Mouse (Mus musculus) intestine, embryonic 16.5 days (tissue): Measurements from ENCODE around the gene Ndufv1. TPM values are rescaled to one million over a fixed set of nuclear protein-coding genes. Genes with fewer than 3 reads are reported as not detected.
"Not testable (repeated sequence)": the region's sequence is repeated elsewhere in the genome, so short reads cannot be mapped to it uniquely, and the experiment has no call there.

Experiments
- ATAC-seq: fragments of 200-750 bp; cut with Nextera tagmentation; 2 replicates; pipeline ENCODE4 v1.8.0; 2017; ENCODE audit warnings: moderate TSS enrichment, moderate library complexity
- H3K27ac ChIP-seq: fragments of 300-500 bp; sonication (generic); 2 replicates; pipeline ENCODE4 v1.5.1; 2014; ENCODE audit warnings: mild to moderate bottlenecking, low read length
- H3K27me3 ChIP-seq: fragments of 300-500 bp; sonication (generic); replicated peaks from 2 replicates; pipeline ENCODE4 v1.6.1; 2014; ENCODE audit warnings: low read length, control low read depth, mixed read lengths; ENCODE audit not compliant: control insufficient read depth, insufficient read depth
- H3K36me3 ChIP-seq: fragments of 300-500 bp; sonication (generic); 2 replicates; pipeline ENCODE4 v1.6.1; 2014; ENCODE audit warnings: low read length, control low read depth; ENCODE audit not compliant: control insufficient read depth, insufficient read depth
- H3K4me1 ChIP-seq: fragments of 300-500 bp; sonication (generic); 2 replicates; pipeline ENCODE4 v1.6.1; 2014; ENCODE audit warnings: low read length, control low read depth, mixed read lengths; ENCODE audit not compliant: control insufficient read depth, insufficient read depth
- H3K4me2 ChIP-seq: fragments of 300-500 bp; sonication (generic); 2 replicates; pipeline ENCODE4 v1.6.1; 2014; ENCODE audit warnings: low read depth, low read length, control low read depth
- H3K4me3 ChIP-seq: fragments of 300-500 bp; sonication (generic); 2 replicates; pipeline ENCODE4 v1.5.1; 2014; ENCODE audit warnings: mild to moderate bottlenecking, low read length
- H3K9ac ChIP-seq: fragments of 300-500 bp; sonication (generic); 2 replicates; pipeline ENCODE4 v1.6.1; 2014; ENCODE audit warnings: low read depth, low read length
- H3K9me3 ChIP-seq: fragments of 300-500 bp; sonication (generic); 2 replicates; pipeline ENCODE4 v1.6.1; 2016; ENCODE audit warnings: low read length, control low read depth; ENCODE audit not compliant: control insufficient read depth
- WGBS: fragments of 180-500 bp; shearing (Covaris S2); extraction: QIAGEN DNeasy Blood & Tissue Kit; methylation state at CpG from one replicate; pipeline ENCODE4 v1.1.7; 2014; 5-methylcytosine and 5-hydroxymethylcytosine counted together
- polyA plus RNA-seq: library from polyadenylated mRNA; unstranded; fragments of >200 nt; fragmentation: Nextera tagmentation; extraction: Ambion mirVana; gene quantifications from 2 replicates; pipeline ENCODE4 v1.2.1, GENCODE M21; 2015

The Ndufv1 gene
- polyA plus RNA-seq, 1 experiment from 2014 or later = 309 TPM

DNA sequence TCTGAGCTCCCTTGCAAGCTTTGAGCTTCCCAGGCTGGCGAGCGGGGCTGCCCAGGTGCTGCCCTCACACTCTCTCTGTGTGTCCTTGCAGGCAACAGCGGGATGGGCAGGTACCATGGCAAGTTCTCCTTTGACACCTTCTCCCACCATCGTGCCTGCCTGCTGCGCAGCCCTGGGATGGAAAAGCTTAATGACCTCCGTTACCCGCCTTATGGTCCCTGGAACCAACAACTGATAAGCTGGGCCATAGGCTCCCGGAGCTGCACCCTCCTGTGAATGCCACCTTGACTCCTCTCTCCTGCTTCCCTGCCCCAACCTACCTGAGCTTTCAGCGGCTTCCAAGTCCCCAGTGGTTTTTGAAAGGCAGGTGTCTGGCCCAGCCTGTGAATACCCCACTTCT, 31.7 kb downstream of the Ndufv1 start:
- Histone ChIP-seq H3K27me3 (no peaks in the 10 kb centered on the region), H3K27ac (no peak overlapping the region), H3K36me3 (no peaks in the 10 kb centered on the region), H3K9ac (no peak overlapping the region), H3K9me3 (no peaks in the 10 kb centered on the region), H3K4me1 (peaks cover 4% of the 10 kb centered on the region), H3K4me2 (no peak overlapping the region), H3K4me3 (no peak overlapping the region)
- WGBS = 70% methylated on average over 9 of the region's 9 CpGs
- no peak for ATAC-seq

GRCm38 (mm10) chr19:3980309-3980708, 32.3 kb downstream of the Ndufv1 start:
- Histone ChIP-seq H3K27me3 (no peaks in the 10 kb centered on the region), H3K4me2 (no peak overlapping the region), H3K4me3 (no peak overlapping the region), H3K9ac (no peak overlapping the region), H3K27ac (no peak overlapping the region), H3K9me3 (no peaks in the 10 kb centered on the region), H3K4me1 (no peaks in the 10 kb centered on the region; the same call in 1 of the 2 replicates), H3K36me3 (no peaks in the 10 kb centered on the region)
- peak; percentile 69; the same call in 1 of the 2 replicates for ATAC-seq
- WGBS = 11% methylated on average over 4 of the region's 4 CpGs

GRCm38 (mm10) chr19:3975866-3976265, 36.7 kb downstream of the Ndufv1 start:
- no peak for ATAC-seq
- 67% methylated on average over 2 of the region's 2 CpGs for WGBS
- Histone ChIP-seq H3K9me3 (no peaks in the 10 kb centered on the region), H3K4me1 (peaks cover 3% of the 10 kb centered on the region; the same call in 1 of the 2 replicates), H3K36me3 (no peaks in the 10 kb centered on the region), H3K4me2 (no peak overlapping the region), H3K27me3 (no peaks in the 10 kb centered on the region), H3K4me3 (no peak overlapping the region), H3K27ac (no peak overlapping the region), H3K9ac (no peak overlapping the region)

- 93% methylated on average over 6 of the region's 6 CpGs for WGBS
- ATAC-seq = not testable (repeated sequence)
Observed at GRCm38 (mm10) chr19:3974608-3975007, 38.0 kb downstream of the Ndufv1 start.

GRCm38 (mm10) chr19:3972229-3972628, 40.4 kb downstream of the Ndufv1 start, which contains the start of gene Aldh3b2:
Gene Aldh3b2, plus strand, starts transcription at chr19:3972328.
- no peak within 1 kb of the TSS for H3K27ac ChIP-seq
- no peaks in the 10 kb centered on the region for H3K9me3 ChIP-seq
- H3K9ac ChIP-seq = no peak within 1 kb of the TSS
- H3K27me3 ChIP-seq = no peaks in the 10 kb centered on the region
- H3K36me3 ChIP-seq = no peaks in the 10 kb centered on the region
- H3K4me1 ChIP-seq = peaks cover 6% of the 10 kb centered on the region; the same call in 1 of the 2 replicates
- WGBS = 26% methylated on average over 9 of the region's 9 CpGs
- peak; percentile 90 for ATAC-seq
- no peak within 1 kb of the TSS for H3K4me3 ChIP-seq
- no peak within 1 kb of the TSS for H3K4me2 ChIP-seq

More at GRCm38 (mm10) chr19:3974608-3975007, 38.0 kb downstream of the Ndufv1 start:
- not testable (repeated sequence) for H3K36me3 ChIP-seq, H3K27me3 ChIP-seq, H3K27ac ChIP-seq, H3K4me1 ChIP-seq, H3K4me2 ChIP-seq, H3K4me3 ChIP-seq, H3K9ac ChIP-seq, H3K9me3 ChIP-seq

GRCm38 (mm10) chr19:3967258-3967657, 45.3 kb downstream of the Ndufv1 start:
- H3K9ac ChIP-seq = no peak overlapping the region
- no peak for ATAC-seq
- H3K9me3 ChIP-seq = no peaks in the 10 kb centered on the region
- 63% methylated on average over 3 of the region's 3 CpGs for WGBS
- H3K4me1 ChIP-seq = peaks cover 3% of the 10 kb centered on the region; the same call in 1 of the 2 replicates
- H3K36me3 ChIP-seq = no peaks in the 10 kb centered on the region
- H3K4me2 ChIP-seq = no peak overlapping the region
- H3K27me3 ChIP-seq = no peaks in the 10 kb centered on the region
- H3K4me3 ChIP-seq = no peak overlapping the region
- H3K27ac ChIP-seq = no peak overlapping the region

DNA sequence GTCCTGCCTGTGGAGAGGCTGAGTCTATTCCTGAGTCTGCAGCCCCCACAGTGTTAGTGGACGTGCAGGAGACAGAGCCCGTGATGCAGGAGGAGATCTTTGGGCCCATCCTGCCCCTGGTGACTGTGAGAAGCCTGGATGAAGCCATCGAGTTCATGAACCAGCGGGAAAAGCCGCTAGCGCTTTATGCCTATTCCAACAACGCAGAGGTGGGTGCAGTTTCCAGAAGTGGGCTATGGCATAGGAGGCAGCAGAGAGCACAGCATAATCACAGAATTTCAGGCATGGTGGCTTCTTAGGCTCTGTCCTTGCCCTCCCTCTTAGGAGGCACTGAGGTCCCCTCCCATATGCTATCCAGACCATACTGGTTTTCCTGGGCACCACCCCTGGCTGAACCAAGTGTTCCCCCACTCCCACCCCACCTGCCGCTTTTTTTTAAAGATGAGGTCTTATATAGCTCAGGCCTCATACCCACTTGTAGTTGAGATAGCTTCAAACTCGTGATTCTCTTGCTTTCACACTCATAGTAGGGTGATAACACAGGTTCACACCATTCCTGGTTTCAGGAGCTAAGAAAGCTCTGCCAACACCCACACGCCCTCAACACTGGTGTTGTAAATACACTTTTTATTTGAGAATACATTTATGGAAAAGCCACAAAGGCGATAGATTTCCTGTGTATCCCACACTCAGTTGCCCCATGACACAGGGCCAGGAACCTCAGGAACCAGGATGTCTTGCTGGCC, 46.1 kb downstream of the Ndufv1 start:
- Histone ChIP-seq H3K9me3 (no peaks in the 10 kb centered on the region), H3K4me2 (no peak overlapping the region), H3K9ac (no peak overlapping the region), H3K4me3 (no peak overlapping the region), H3K4me1 (0 out of 2 replicates have a peak, but pooled peaks cover 3% of the 10 kb centered on the region), H3K27ac (no peak overlapping the region), H3K36me3 (no peaks in the 10 kb centered on the region), H3K27me3 (no peaks in the 10 kb centered on the region)
- WGBS = 74% methylated on average over 11 of the region's 11 CpGs
- no peak for ATAC-seq

DNA sequence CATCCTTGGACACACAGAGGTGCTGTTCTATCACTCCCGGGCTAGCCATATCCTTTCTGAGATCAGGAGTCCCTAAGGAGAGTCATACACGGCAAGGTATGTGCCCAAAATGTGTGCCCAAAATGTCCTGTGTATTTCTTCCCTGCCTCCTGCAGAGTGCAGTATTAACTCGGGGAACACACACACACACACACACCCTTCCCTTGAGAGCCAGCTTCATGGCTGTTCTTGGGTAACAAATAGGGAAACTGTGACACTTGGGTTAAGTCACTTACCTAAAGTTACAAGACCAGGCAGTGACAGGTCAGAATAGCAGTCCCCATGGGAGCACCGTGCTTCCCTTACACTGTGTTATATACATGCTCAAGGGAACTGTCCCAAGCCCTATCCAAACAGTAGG, 48.6 kb downstream of the Ndufv1 start:
- Histone ChIP-seq H3K36me3 (no peaks in the 10 kb centered on the region), H3K27ac (no peak overlapping the region), H3K4me1 (no peaks in the 10 kb centered on the region), H3K4me3 (no peak overlapping the region), H3K4me2 (no peak overlapping the region), H3K27me3 (no peaks in the 10 kb centered on the region), H3K9me3 (no peaks in the 10 kb centered on the region), H3K9ac (no peak overlapping the region)
- 69% methylated on average over 4 of the region's 4 CpGs for WGBS
- ATAC-seq = no peak

GRCm38 (mm10) chr19:3962469-3962868, 50.1 kb downstream of the Ndufv1 start:
- no peaks in the 10 kb centered on the region for H3K9me3 ChIP-seq

More at GRCm38 (mm10) chr19:3962469-3962868, 50.1 kb downstream of the Ndufv1 start:
- Histone ChIP-seq H3K27ac (no peak overlapping the region), H3K4me1 (no peaks in the 10 kb centered on the region), H3K4me2 (no peak overlapping the region), H3K4me3 (no peak overlapping the region), H3K9ac (no peak overlapping the region), H3K36me3 (no peaks in the 10 kb centered on the region), H3K27me3 (no peaks in the 10 kb centered on the region)
- WGBS = 19% methylated on average over 2 of the region's 2 CpGs
- ATAC-seq = no peak
